Mouse (Mus musculus): Measurements from ENCODE around the gene Rbm45.

Gene Rbm45

DNA sequence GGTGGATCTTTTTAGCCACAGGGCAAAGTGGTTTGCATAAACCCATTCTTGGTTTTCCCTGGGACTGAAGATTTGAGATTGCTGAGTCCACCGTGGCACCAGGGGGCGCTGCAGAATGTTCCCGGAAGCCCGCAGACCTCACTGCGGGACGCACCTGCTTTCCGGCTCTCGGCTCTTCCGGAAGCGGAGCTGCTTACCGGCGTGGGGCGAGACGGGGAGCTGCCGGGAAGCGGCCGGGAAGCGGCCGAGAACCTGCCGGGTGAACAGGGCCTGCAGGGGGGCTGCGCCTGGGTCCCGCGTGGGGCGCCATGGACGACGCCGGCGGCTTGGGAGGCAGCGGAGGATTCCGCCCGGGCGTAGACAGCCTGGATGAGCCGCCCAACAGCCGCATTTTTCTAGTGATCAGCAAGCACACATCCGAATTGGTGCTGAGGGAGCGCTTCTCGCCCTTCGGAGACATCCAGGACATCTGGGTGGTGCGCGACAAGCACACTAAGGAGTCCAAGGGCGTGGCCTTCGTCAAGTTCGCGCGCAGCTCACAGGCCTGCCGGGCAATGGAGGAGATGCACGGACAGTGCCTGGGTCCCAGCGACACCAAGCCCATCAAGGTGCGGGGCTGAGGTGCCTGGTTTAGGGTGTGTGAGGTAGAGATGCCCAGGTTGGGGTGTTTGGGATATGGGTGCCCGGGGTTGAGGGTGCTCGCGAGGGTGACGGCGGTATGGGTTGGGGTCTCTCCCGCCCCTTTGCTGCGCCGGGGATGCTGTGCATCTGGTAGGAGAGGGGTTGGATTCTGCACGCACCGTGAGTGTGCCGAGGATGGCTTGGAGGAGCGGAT is at the start of gene Rbm45:
Gene Rbm45 (plus strand): TSS at position 164 of the 835 bp plus-strand sequence.
- peak; percentile 79 to 85 for DNase-seq (ENCODE audit: low spot score in 2 of 2)

DNA sequence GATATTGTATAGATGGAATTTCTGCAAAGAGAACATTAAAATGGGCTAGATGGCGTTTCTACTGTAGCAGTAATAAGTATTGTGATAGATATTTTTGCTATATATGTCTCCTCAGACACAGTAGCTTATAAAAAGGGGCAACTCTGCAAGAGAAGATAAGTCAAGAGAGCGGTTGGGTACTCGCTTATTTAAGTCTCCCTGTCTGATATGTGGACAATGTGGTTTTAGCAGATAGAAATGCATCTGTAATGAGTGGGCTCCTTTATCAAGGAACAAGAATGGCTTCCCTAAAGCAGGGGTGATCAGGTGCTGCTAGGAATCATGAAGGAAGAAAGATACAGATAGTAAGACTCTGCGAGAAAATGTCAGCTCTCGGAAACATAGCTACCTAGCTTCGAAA is 49.4 kb upstream of the Rbm45 start:
- no peak for DNase-seq (ENCODE audit: low spot score in 2 of 2)

- DNase-seq (ENCODE audit: low spot score in 2 of 2), result no peak
Observed at GRCm38 (mm10) chr2:76323185-76323875, 46.5 kb upstream of the Rbm45 start.

DNA sequence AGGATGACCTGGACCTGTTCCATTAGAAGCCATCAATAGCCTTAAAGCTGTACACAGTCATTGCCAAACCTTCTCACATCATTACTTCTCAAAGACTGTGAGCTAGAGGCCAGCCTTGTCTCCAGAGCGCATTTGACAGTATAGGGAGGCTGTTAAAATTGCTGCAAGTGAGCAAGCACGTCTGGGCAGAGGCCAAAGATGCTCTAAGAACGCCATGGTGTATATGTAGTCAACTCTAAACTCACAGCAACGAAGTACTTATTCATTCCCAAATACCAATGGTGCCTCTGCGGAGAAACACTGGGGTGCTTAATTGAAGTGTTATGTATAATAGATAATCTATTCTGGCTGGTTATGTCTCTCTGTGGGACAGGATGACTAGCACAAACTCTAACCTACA is 45.3 kb upstream of the Rbm45 start:
- no peak for DNase-seq (ENCODE audit: low spot score in 2 of 2)

- DNase-seq (ENCODE audit: low spot score in 2 of 2), result no peak
Observed at GRCm38 (mm10) chr2:76326161-76326560, 43.6 kb upstream of the Rbm45 start.

DNA sequence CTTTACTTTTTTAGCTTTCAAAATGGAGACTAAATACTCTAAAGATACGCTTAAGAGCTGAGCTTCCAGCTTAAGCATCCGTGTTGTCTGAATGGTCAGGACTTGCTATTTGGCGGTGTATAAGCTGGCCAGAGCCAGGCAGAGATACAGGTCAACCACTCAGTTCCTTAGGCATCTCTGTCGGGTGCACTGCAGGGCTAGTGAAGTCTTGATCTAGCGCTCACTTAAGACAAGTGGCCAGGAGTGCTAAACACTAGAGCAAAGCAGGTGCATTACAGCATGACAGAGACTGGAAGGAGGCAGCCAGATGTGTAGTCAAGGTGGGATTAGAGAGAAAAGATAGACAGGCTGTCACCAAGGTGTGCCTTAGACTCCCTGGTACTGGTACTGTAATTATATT is 39.7 kb upstream of the Rbm45 start:
- no peak for DNase-seq (ENCODE audit: low spot score in 2 of 2)

DNA sequence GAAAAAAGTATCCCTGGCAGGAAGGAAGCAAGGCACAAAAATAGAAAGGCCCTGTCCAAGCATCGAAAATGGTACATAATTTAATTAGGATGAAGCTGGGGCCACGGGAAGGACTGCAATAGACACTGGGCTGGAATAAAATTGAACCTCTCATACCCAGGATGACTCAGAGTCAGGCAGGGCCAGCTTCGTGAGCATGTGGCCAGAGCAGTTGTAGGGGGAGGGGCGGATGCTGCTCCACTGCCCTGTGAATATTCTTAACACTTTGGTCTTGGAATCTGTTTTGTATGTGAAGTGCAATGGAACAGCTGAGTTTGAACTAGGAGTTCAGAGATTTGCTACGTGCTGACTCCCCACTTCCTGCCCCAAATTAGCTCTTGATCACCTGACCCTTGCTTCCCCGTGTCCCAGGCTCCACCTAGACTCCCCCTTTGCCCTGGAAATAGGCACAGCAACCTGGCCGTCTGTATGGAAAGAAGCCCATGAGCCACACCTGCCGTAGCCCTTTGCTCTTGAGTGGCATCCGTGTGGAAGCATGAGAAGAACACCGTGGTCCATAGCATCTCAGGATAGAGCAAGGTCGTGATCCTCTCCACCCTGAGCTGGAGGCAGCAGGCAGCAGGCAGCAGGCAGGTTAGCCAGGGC is 37.5 kb upstream of the Rbm45 start:
- no peak for DNase-seq (ENCODE audit: low spot score in 2 of 2)

- DNase-seq (ENCODE audit: low spot score in 2 of 2), result no peak
Observed at GRCm38 (mm10) chr2:76334596-76334995, 35.2 kb upstream of the Rbm45 start.

GRCm38 (mm10) chr2:76338215-76339156 is 31.3 kb upstream of the Rbm45 start, which contains the start of gene Pde11a:
Gene Pde11a, minus strand, starts transcription at chr2:76338774.
- DNase-seq (ENCODE audit: low spot score in 2 of 2), result no peak

GRCm38 (mm10) chr2:76342146-76342545 is 27.6 kb upstream of the Rbm45 start:
- no peak for DNase-seq (ENCODE audit: low spot score in 2 of 2)

- DNase-seq (ENCODE audit: low spot score in 2 of 2), result no peak
Observed at GRCm38 (mm10) chr2:76347839-76348238, 21.9 kb upstream of the Rbm45 start.

- no peak for DNase-seq (ENCODE audit: low spot score in 2 of 2)
Observed at GRCm38 (mm10) chr2:76360226-76360625, 9.6 kb upstream of the Rbm45 start, which contains the start of gene Cyct. Gene Cyct, minus strand, starts transcription at chr2:76360450.

GRCm38 (mm10) chr2:76362111-76362510 is 7.7 kb upstream of the Rbm45 start:
- DNase-seq (ENCODE audit: low spot score in 2 of 2), result no peak

- no peak for DNase-seq (ENCODE audit: low spot score in 2 of 2)
Observed at GRCm38 (mm10) chr2:76365811-76366210, 4.0 kb upstream of the Rbm45 start.

DNA sequence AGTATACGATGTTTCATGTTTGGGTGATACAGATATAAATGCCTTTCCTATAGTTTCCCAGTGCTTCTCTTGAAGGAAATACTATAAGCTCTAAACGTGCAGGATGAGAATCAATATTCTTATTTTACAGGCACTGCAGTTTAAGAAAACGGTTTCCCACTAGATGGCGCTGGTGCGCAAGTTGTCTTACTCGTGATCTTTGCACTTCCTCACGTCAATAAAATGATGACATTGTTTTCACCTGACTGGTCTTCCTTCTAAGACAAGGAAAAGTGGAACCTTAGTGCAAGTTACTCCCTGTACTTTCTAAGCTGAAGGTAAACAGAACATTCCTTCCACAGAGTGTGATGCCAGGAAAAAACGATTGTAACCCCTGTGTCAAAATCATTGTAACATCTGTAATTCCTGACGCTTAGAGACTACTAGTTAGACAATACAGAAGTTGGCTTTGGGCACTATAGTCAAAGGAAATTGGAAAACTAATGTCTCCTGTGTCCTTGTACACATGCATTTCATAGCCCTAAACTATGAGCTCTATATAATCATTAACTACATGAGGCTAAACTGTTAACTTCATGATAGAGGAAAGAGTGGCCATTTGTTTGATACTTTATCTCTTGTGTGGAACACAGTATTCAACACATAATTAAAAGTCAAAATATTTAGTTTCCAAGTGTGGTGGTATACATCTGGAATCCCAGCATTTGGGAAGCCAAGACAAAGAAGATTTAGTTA is 2.4 kb upstream of the Rbm45 start:
- peak; percentile 69 to 75 for DNase-seq (ENCODE audit: low spot score in 2 of 2)

DNA sequence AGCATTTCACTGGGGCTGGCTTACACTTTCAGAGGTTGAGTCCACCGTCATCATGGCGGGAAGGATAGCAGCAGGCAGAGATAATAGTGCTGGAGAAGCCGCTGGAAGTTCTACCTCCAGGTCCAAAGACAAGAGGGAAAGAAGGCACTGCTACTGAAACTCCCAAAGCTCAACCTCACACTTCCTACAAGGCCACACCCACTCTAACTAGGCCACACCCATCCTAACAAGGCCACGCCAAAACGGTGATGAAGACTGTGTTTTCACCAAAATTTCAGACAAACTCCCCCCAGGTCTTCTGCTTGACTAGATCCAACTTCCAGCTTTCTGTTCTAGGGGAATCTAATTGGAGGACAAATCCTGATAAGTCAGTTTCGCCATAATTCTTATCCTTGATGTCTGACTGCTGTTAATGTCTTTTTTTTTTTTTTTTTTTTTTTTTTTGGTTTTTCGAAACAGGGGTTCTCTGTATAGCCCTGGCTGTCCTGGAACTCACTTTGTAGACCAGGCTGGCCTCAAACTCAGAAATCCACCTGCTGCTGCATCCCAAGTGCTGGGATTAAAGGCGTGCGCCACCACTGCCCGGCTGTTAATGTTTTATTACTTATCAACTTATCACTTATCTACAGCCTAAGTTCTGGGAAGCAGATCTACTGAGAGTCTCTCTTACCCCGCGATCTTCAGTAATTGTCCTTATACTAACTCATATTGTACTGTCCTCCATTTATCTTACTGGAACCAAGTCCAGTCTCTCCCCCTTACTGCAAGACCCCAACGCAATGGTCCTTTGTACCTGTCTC is 723 bp upstream of the Rbm45 start:
- no peak for DNase-seq (ENCODE audit: low spot score in 2 of 2)

DNA sequence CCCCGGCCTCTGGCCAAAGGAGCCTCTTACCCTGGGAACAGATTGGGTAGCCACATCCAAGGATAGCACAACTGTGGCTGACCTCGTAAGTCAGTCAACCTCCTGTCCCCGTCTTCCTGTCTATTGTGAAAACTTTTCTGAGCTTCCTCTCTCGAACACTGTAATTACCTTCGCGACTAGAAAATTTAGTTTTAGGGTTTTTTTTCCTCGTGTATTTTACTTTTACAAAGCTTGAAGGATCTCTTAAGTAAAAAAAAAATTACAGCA is 805 bp downstream of the Rbm45 start:
- no peak for DNase-seq (ENCODE audit: low spot score in 2 of 2)

GRCm38 (mm10) chr2:76372244-76372643 is 2.5 kb downstream of the Rbm45 start:
- DNase-seq (ENCODE audit: low spot score in 2 of 2), result no peak

GRCm38 (mm10) chr2:76374544-76375206 is 4.9 kb downstream of the Rbm45 start:
- no peak for DNase-seq (ENCODE audit: low spot score in 2 of 2)

DNA sequence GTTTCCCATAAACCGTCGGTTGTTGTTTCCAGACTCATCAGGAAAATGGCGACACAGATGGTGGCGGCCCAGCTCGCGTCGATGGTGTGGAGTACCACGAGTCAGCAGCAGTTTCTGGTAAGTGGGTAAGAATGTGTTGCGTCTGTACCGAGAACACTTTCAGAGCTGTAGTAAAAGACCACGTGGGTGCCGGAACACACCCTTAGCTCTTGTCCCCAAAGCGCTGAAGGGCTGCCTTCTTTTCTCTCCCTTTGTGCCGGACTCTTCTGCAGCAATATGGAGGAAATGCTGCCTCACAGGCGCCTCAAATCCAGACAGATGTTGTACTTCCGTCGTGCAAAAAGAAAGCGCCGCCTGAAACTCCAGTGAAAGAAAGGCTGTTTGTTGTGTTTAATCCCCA is 8.9 kb downstream of the Rbm45 start:
- no peak for DNase-seq (ENCODE audit: low spot score in 2 of 2)

Data from frontal cortex, postnatal 25 days (tissue).